Mouse (Mus musculus) lung, postnatal 36 days (tissue): ENCODE measurements around the gene Wee1.
"Not testable (repeated sequence)": the region's sequence is repeated elsewhere in the genome, so short reads cannot be mapped to it uniquely, and the experiment has no call there.

Experiments
- DNase-seq: peaks from one replicate; pipeline ENCODE4 v3.0.0; 2022; ENCODE audit warnings: mixed read lengths

The Wee1 gene

GRCm38 (mm10) chr7:110121516-110122288, at the start of gene Wee1:
Gene Wee1 (plus strand): TSS chr7:110122046.
- DNase-seq, result peak; percentile 98

GRCm38 (mm10) chr7:110078168-110078567, 43.7 kb upstream of the Wee1 start:
- no peak for DNase-seq

- peak; percentile 86 for DNase-seq
Observed at GRCm38 (mm10) chr7:110083386-110084165, 38.3 kb upstream of the Wee1 start.

- DNase-seq, result no peak
Observed at GRCm38 (mm10) chr7:110085217-110085616, 36.6 kb upstream of the Wee1 start.

- peak; percentile 67 for DNase-seq
Observed at GRCm38 (mm10) chr7:110087914-110088313, 33.9 kb upstream of the Wee1 start.

- no peak for DNase-seq
Observed at GRCm38 (mm10) chr7:110091670-110092069, 30.2 kb upstream of the Wee1 start.

- no peak for DNase-seq
Observed at GRCm38 (mm10) chr7:110096332-110096731, 25.5 kb upstream of the Wee1 start.

GRCm38 (mm10) chr7:110097106-110097793, 24.6 kb upstream of the Wee1 start:
- DNase-seq, result peak; percentile 23

- peak; percentile 52 for DNase-seq
Observed at GRCm38 (mm10) chr7:110100854-110101253, 21.0 kb upstream of the Wee1 start.

- DNase-seq, result no peak
Observed at GRCm38 (mm10) chr7:110101266-110101665, 20.6 kb upstream of the Wee1 start.

GRCm38 (mm10) chr7:110105041-110105440, 16.8 kb upstream of the Wee1 start:
- DNase-seq, result no peak

- no peak for DNase-seq
Observed at GRCm38 (mm10) chr7:110106633-110107032, 15.2 kb upstream of the Wee1 start.

- not testable (repeated sequence) for DNase-seq
Observed at GRCm38 (mm10) chr7:110108524-110108923, 13.3 kb upstream of the Wee1 start.

- DNase-seq, result peak; percentile 82
Observed at GRCm38 (mm10) chr7:110108967-110109610, 12.8 kb upstream of the Wee1 start.

GRCm38 (mm10) chr7:110110061-110110656, 11.7 kb upstream of the Wee1 start:
- no peak for DNase-seq

- DNase-seq, result no peak
Observed at GRCm38 (mm10) chr7:110114699-110115098, 7.1 kb upstream of the Wee1 start.

GRCm38 (mm10) chr7:110116731-110117291, 5.0 kb upstream of the Wee1 start:
- DNase-seq, result peak; percentile 91

GRCm38 (mm10) chr7:110118448-110118847, 3.4 kb upstream of the Wee1 start:
- peak; percentile 72 for DNase-seq

GRCm38 (mm10) chr7:110120157-110120784, 1.6 kb upstream of the Wee1 start:
- DNase-seq, result no peak

- DNase-seq, result no peak
Observed at GRCm38 (mm10) chr7:110121162-110121515, 707 bp upstream of the Wee1 start.

GRCm38 (mm10) chr7:110122289-110122564, 381 bp downstream of the Wee1 start:
- no peak for DNase-seq
